Mouse (Mus musculus): Measurements from ENCODE around the gene Snn. TPM values are rescaled to one million over a fixed set of nuclear protein-coding genes. Genes with fewer than 3 reads are reported as not detected.

Gene Snn
- polyA plus RNA-seq, 1 experiment = 31.0 TPM

DNA sequence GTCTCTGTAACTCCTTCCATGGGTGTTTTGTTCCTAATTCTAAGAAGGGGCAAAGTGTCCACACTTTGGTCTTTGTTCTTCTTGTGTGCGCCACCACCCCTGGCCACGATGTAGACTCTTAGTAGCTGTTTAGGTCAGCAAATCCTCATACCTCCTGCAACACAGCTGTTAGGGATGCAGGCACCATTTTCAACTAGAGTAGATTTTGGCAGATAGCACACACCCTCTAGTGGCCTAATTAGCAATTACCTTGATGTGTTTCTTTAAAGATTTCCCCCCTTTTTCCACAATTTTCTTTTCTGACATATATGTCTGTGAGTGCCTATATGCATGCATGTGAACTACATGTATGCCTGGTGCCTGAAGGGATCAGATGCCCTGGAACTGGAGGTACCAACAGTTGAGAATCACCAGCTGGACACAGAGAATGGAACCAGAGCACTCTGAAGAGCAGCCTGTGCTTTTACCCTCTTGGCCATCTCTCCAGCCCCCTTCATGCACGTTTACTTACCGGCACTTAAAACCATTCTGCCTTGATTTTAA, 48.5 kb downstream of the Snn start:
- TF ChIP-seq MYOD1 (IDR thresholded peaks at IDR 0.05; ENCODE audit: control insufficient read depth in 1 of 3, insufficient read length in 2 of 3, low read depth in 2 of 3) (no peak), MAX (IDR thresholded peaks at IDR 0.05; ENCODE audit: low read depth) (no peak), TCF3 (IDR thresholded peaks at IDR 0.05; ENCODE audit: insufficient read length, low read depth) (no peak), MYOG (IDR thresholded peaks at IDR 0.05; ENCODE audit: control insufficient read depth in 1 of 3, insufficient read depth in 1 of 3, insufficient read length in 2 of 3, low read depth in 2 of 3) (no peak), USF1 (IDR thresholded peaks at IDR 0.05; ENCODE audit: low read depth) (no peak), POLR2A (IDR thresholded peaks at IDR 0.05; ENCODE audit: insufficient read length, low read depth) (no peak), E2F4 (IDR thresholded peaks at IDR 0.05; ENCODE audit: insufficient read depth) (no peak), REST (IDR thresholded peaks at IDR 0.05; ENCODE audit: insufficient read depth, insufficient read length) (no peak), SRF (IDR thresholded peaks at IDR 0.05; ENCODE audit: control insufficient read depth, insufficient read length, low read depth) (no peak), CEBPB (IDR thresholded peaks at IDR 0.05; ENCODE audit: insufficient read depth, poor library complexity, severe bottlenecking) (no peak), POLR2AphosphoS2 (IDR thresholded peaks at IDR 0.05; ENCODE audit: insufficient read length, low read depth) (no peak), TCF12 (IDR thresholded peaks at IDR 0.05; ENCODE audit: insufficient read depth, poor library complexity, severe bottlenecking) (no peak)
- Histone ChIP-seq H3K36me3 (ENCODE audit: control insufficient read depth, insufficient read depth) (peaks cover 4% of the 10 kb centered on the region), H3K4me3 (no peak overlapping the region), H3ac (ENCODE audit: control insufficient read depth, insufficient read length) (no peak overlapping the region), H3K4me2 (ENCODE audit: low read depth) (no peak overlapping the region), H3K27me3 (ENCODE audit: control insufficient read depth, insufficient read depth, insufficient read length) (no peaks in the 10 kb centered on the region), H3K79me2 (ENCODE audit: control insufficient read depth, insufficient read depth) (no peaks in the 10 kb centered on the region)

DNA sequence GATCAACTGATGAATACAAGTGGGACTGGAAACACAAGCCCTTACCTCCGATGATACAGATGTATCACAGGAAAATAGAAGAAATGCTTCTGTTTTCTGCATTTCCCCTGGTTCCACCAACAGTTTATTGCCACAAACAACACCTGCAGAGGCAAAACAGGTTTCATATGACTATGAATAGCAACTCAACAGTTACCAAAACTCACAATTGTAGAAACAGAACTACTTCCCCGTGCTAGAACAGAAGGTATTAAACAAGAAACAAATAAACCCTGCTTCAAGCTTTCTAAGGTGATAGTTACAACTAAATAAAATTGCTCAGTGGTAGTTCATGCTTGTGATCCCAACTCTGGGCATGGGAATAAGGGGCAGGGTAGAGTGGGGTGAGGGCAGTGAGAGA, 61.9 kb downstream of the Snn start:
- TF ChIP-seq MAX (IDR thresholded peaks at IDR 0.05; ENCODE audit: low read depth) (no peak), POLR2A (IDR thresholded peaks at IDR 0.05; ENCODE audit: insufficient read length, low read depth) (no peak), MYOD1 (IDR thresholded peaks at IDR 0.05; ENCODE audit: control insufficient read depth in 1 of 3, insufficient read length in 2 of 3, low read depth in 2 of 3) (no peak), MYOG (IDR thresholded peaks at IDR 0.05; ENCODE audit: control insufficient read depth in 1 of 3, insufficient read depth in 1 of 3, insufficient read length in 2 of 3, low read depth in 2 of 3) (no peak), SRF (IDR thresholded peaks at IDR 0.05; ENCODE audit: control insufficient read depth, insufficient read length, low read depth) (no peak), POLR2AphosphoS2 (IDR thresholded peaks at IDR 0.05; ENCODE audit: insufficient read length, low read depth) (no peak)
- no peak overlapping the region for H3ac ChIP-seq (ENCODE audit: control insufficient read depth, insufficient read length)
- H3K27me3 ChIP-seq (ENCODE audit: control insufficient read depth, insufficient read depth, insufficient read length) = no peaks in the 10 kb centered on the region
- no peak overlapping the region for H3K4me3 ChIP-seq
- no peak overlapping the region for H3K4me2 ChIP-seq (ENCODE audit: low read depth)
- H3K36me3 ChIP-seq (ENCODE audit: control insufficient read depth, insufficient read depth) = peaks cover 37% of the 10 kb centered on the region
- peaks cover 2% of the 10 kb centered on the region for H3K79me2 ChIP-seq (ENCODE audit: control insufficient read depth, insufficient read depth)

DNA sequence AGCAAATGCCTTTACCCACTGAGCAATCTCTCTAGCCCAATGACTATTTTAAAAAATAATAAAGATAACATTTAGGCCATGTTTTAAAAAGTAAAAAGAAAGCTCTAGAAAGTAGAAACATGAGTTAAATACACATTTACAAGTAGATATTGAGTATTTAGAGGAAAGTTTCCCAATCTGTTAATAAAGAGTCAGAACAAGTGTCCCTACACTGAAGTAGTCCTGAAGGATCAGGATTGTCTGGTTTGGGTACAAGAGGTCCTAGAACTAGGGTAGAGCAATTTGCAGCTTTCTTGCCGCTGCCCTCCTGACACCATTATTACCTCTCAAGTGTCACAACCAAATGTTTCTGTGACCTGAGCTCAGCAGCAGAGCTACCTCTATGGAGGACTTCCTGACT, 63.4 kb downstream of the Snn start:
- no peak overlapping the region for H3K4me3 ChIP-seq
- no peak overlapping the region for H3K4me2 ChIP-seq (ENCODE audit: low read depth)
- H3K79me2 ChIP-seq (ENCODE audit: control insufficient read depth, insufficient read depth) = peaks cover 11% of the 10 kb centered on the region
- peaks cover 39% of the 10 kb centered on the region for H3K36me3 ChIP-seq (ENCODE audit: control insufficient read depth, insufficient read depth)
- TF ChIP-seq TCF3 (IDR thresholded peaks at IDR 0.05; ENCODE audit: insufficient read length, low read depth) = no peak
- TF ChIP-seq MYOD1 (IDR thresholded peaks at IDR 0.05; ENCODE audit: control insufficient read depth in 1 of 3, insufficient read length in 2 of 3, low read depth in 2 of 3) = no peak
- no peak for TF ChIP-seq E2F4 (IDR thresholded peaks at IDR 0.05; ENCODE audit: insufficient read depth)
- no peak for TF ChIP-seq CEBPB (IDR thresholded peaks at IDR 0.05; ENCODE audit: insufficient read depth, poor library complexity, severe bottlenecking)
- no peak for TF ChIP-seq MAX (IDR thresholded peaks at IDR 0.05; ENCODE audit: low read depth)
- no peak for TF ChIP-seq POLR2A (IDR thresholded peaks at IDR 0.05; ENCODE audit: insufficient read length, low read depth)
- no peak for TF ChIP-seq REST (IDR thresholded peaks at IDR 0.05; ENCODE audit: insufficient read depth, insufficient read length)
- TF ChIP-seq MYOG (IDR thresholded peaks at IDR 0.05; ENCODE audit: control insufficient read depth in 1 of 3, insufficient read depth in 1 of 3, insufficient read length in 2 of 3, low read depth in 2 of 3) = no peak
- H3K27me3 ChIP-seq (ENCODE audit: control insufficient read depth, insufficient read depth, insufficient read length) = no peaks in the 10 kb centered on the region
- no peak overlapping the region for H3ac ChIP-seq (ENCODE audit: control insufficient read depth, insufficient read length)

Other genes with a start within 250 kb of the Snn start
- not detected for gene Gm11172, start 248.0 kb upstream of the Snn start, polyA plus RNA-seq (2012; fragmentation: generic; extraction: Trizol)
- gene Rmi2, start 225.9 kb upstream of the Snn start, polyA plus RNA-seq (2012; fragmentation: generic; extraction: Trizol) = 0.64 TPM
- 103 TPM for gene Litaf, start 5.2 kb downstream of the Snn start, polyA plus RNA-seq (2012; fragmentation: generic; extraction: Trizol)
- gene Txndc11, start 73.7 kb downstream of the Snn start, polyA plus RNA-seq (2012; fragmentation: generic; extraction: Trizol) = 9.7 TPM
- gene Zc3h7a, start 115.4 kb downstream of the Snn start, polyA plus RNA-seq (2012; fragmentation: generic; extraction: Trizol) = 11.4 TPM
- gene Rsl1d1, start 142.4 kb downstream of the Snn start, polyA plus RNA-seq (2012; fragmentation: generic; extraction: Trizol) = 42.9 TPM
- gene Gspt1, start 193.4 kb downstream of the Snn start, polyA plus RNA-seq (2012; fragmentation: generic; extraction: Trizol) = 54.9 TPM